In genomic region chr13:21750159-21751017, GRCm38 (mm10) we compare ENCODE assay signal across 8 mouse cellular contexts. TPM values are rescaled to one million over a fixed set of nuclear protein-coding genes. Genes with fewer than 3 reads are reported as not detected.
DNase-seq lines count a peak whose midpoint lies in the region; ATAC-seq and TF ChIP-seq lines count a peak whose summit lies in the region.
"Not testable (repeated sequence)": the region's sequence is repeated elsewhere in the genome, so short reads cannot be mapped to it uniquely, and the experiment has no call there.

Gene Hist1h4k, minus strand, starts transcription at chr13:21750505.

- H3K4me3 ChIP-seq in bone marrow, adult 2 months (replicated peaks; ENCODE audit: control insufficient read depth, low read depth, low read length): peak within 1 kb of the TSS; percentile 66
- H3K4me3 ChIP-seq in embryonic facial prominence, embryonic 14.5 days (ENCODE audit: low read depth, low read length): peak within 1 kb of the TSS; percentile 56
- peak within 1 kb of the TSS; percentile 57 for H3K4me3 ChIP-seq in limb, embryonic 12.5 days (replicated peaks)
- peak within 1 kb of the TSS; percentile 53 for H3K4me3 ChIP-seq in midbrain, embryonic 14.5 days (replicated peaks; ENCODE audit: low read depth, low read length)

- under 1% methylated on average over 50 of the region's 56 CpGs for WGBS in bone marrow, adult 2 months
- under 1% methylated on average over 38 of the region's 56 CpGs for WGBS in embryonic facial prominence, embryonic 14.5 days
- WGBS in limb, embryonic 12.5 days: under 1% methylated on average over 48 of the region's 56 CpGs
- under 1% methylated on average over 42 of the region's 56 CpGs for WGBS in midbrain, embryonic 14.5 days

- H3K9ac ChIP-seq in embryonic facial prominence, embryonic 14.5 days (ENCODE audit: low read depth, low read length): peak within 1 kb of the TSS; percentile 68
- H3K9ac ChIP-seq in limb, embryonic 12.5 days (replicated peaks): peak within 1 kb of the TSS; percentile 72
- peak within 1 kb of the TSS; percentile 64 for H3K9ac ChIP-seq in midbrain, embryonic 14.5 days (replicated peaks; ENCODE audit: low read length)

- peak within 1 kb of the TSS; percentile 71 for H3K4me2 ChIP-seq in embryonic facial prominence, embryonic 14.5 days (ENCODE audit: low read depth, low read length)
- H3K4me2 ChIP-seq in limb, embryonic 12.5 days: peak within 1 kb of the TSS; percentile 90
- H3K4me2 ChIP-seq in midbrain, embryonic 14.5 days (ENCODE audit: low read length): peak within 1 kb of the TSS; percentile 74

- H3K9me3 ChIP-seq in embryonic facial prominence, embryonic 14.5 days (ENCODE audit: control insufficient read depth, low read length); limb, embryonic 12.5 days; midbrain, embryonic 14.5 days (ENCODE audit: control insufficient read depth, low read length): not testable (repeated sequence)

- not testable (repeated sequence) for TF ChIP-seq CTCF in bone marrow, adult 2 months (IDR thresholded peaks at IDR 0.05; ENCODE audit: control insufficient read depth, insufficient read depth, low read length)

- DNase-seq in 416B (ENCODE audit: low read depth): peak; percentile 97
- DNase-seq in embryonic facial prominence, embryonic 14.5 days (ENCODE audit: low spot score): peak; percentile 96
- DNase-seq in heart, adult 8-10 months (ENCODE audit: low spot score): peak; percentile 75
- peak; percentile 58 to 68 for DNase-seq in kidney, adult 8-10 months
- DNase-seq in midbrain, embryonic 14.5 days: peak; percentile 96
- DNase-seq in spleen, adult 18-20 months: peak; percentile 82 to 86

- H3K4me1 ChIP-seq in bone marrow, adult 2 months (ENCODE audit: control insufficient read depth, insufficient read depth, low read length): not testable (repeated sequence)
- H3K4me1 ChIP-seq in embryonic facial prominence, embryonic 14.5 days (ENCODE audit: control insufficient read depth, insufficient read depth, low read length): peaks cover 16% of the 10 kb centered on the region
- peaks cover 31% of the 10 kb centered on the region for H3K4me1 ChIP-seq in limb, embryonic 12.5 days (replicated peaks)
- peaks cover 33% of the 10 kb centered on the region for H3K4me1 ChIP-seq in midbrain, embryonic 14.5 days (ENCODE audit: control insufficient read depth, insufficient read depth, low read length)

- H3K27ac ChIP-seq in bone marrow, adult 2 months (ENCODE audit: control insufficient read depth, insufficient read depth, low read depth, low read length, poor library complexity): peak within 1 kb of the TSS; percentile 94
- H3K27ac ChIP-seq in embryonic facial prominence, embryonic 14.5 days (replicated peaks; ENCODE audit: low read depth, low read length): peak within 1 kb of the TSS; percentile 97
- H3K27ac ChIP-seq in limb, embryonic 12.5 days: peak within 1 kb of the TSS; percentile 99
- H3K27ac ChIP-seq in midbrain, embryonic 14.5 days (replicated peaks; ENCODE audit: low read depth, low read length): peak within 1 kb of the TSS; percentile 82

- H3K27me3 ChIP-seq in embryonic facial prominence, embryonic 14.5 days (replicated peaks; ENCODE audit: control insufficient read depth, insufficient read depth, low read length); limb, embryonic 12.5 days; midbrain, embryonic 14.5 days (ENCODE audit: control insufficient read depth, insufficient read depth, low read length): not testable (repeated sequence)

- H3K36me3 ChIP-seq in embryonic facial prominence, embryonic 14.5 days (ENCODE audit: control insufficient read depth, insufficient read depth, low read length); limb, embryonic 12.5 days; midbrain, embryonic 14.5 days (ENCODE audit: control insufficient read depth, insufficient read depth, low read length): not testable (repeated sequence)

- TF ChIP-seq POLR2A in bone marrow, adult 2 months (IDR thresholded peaks at IDR 0.05; ENCODE audit: borderline replicate concordance, control insufficient read depth, low read depth, low read length): peak; percentile 96

- peak; percentile 85 for ATAC-seq in embryonic facial prominence, embryonic 14.5 days (ENCODE audit: low read depth)
- ATAC-seq in limb, embryonic 12.5 days (ENCODE audit: insufficient number of reproducible peaks, insufficient read depth, low FRiP score, low TSS enrichment, low read depth): peak; percentile 88
- ATAC-seq in midbrain, embryonic 14.5 days (ENCODE audit: low FRiP score, low TSS enrichment): peak; percentile 88

RNA-seq across cellular contexts. Expression of gene Hist1h4k, which starts in this region (rescaled TPM):
- 358 and 477 TPM in 2 replicates for polyA plus RNA-seq in bone marrow, adult 2 months (2011; ENCODE audit: insufficient read depth, insufficient read length, low replicate concordance, missing spikeins)
- polyA plus RNA-seq in embryonic facial prominence, embryonic 14.5 days (2014; fragmentation: Nextera tagmentation; extraction: Ambion mirVana): 3.8 and 6.2 TPM in 2 replicates
- 10 to 100 TPM; 26.9 to 29.6 (median 28.6) TPM for total RNA-seq in heart, adult 8-10 months (2022)
- 5.4 and 11.3 TPM in 2 replicates for polyA plus RNA-seq in limb, embryonic 12.5 days (2016; fragmentation: Nextera tagmentation; extraction: Ambion mirVana)
- 2.3 TPM in 1 of 2 replicates, not detected in the other for polyA plus RNA-seq in midbrain, embryonic 14.5 days (2014; fragmentation: Nextera tagmentation; extraction: Ambion mirVana)

Comparison
In these comparisons a context has a peak if more than half of its experiments do, and no peak if none do; other contexts are left out.
1. Peak in every context shown above with its lines: DNase-seq, ATAC-seq, H3K4me3 ChIP-seq and H3K27ac ChIP-seq.
2. RNA of gene Hist1h4k (polyA plus RNA-seq): 358 to 477 TPM in bone marrow, adult 2 months; 5.4 to 11.3 TPM in limb, embryonic 12.5 days, 3.8 to 6.2 TPM in embryonic facial prominence, embryonic 14.5 days and 2.3 TPM in midbrain, embryonic 14.5 days; every median in the first group is over 10 times any median in the second.